Mouse (Mus musculus): ENCODE measurements around the gene Rtn2.
A peak's percentile ranks its signal among the peaks of the same experiment; 100 is the strongest.

The Rtn2 gene

GRCm38 (mm10) chr7:19318201-19318600 is 35.8 kb downstream of the Rtn2 start:
- DNase-seq (ENCODE audit: low spot score in 2 of 2), result no peak

DNA sequence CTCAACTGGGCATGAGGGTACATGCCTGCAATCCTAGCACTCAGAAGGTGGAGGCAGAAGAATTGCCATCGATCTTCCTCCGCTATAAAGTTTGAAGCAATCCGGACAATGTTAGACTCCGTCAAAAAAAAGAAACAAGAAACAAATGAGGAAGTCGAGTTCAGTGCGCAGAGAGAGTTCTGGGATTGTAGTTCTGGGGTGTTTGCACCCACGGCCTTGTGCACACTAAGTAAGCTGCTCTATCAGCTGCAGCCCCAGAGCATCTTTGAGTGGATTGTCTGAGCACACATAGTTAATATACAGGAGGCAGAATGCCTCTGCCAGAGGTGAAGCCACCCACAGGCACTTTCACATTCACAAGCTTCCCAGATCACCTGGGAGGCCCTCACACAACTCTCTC is 36.3 kb downstream of the Rtn2 start:
- DNase-seq (ENCODE audit: low spot score in 2 of 2), result no peak

GRCm38 (mm10) chr7:19319458-19319857 is 37.0 kb downstream of the Rtn2 start:
- peak in 1 of 2 experiments; percentile 61 for DNase-seq (ENCODE audit: low spot score in 2 of 2)

DNA sequence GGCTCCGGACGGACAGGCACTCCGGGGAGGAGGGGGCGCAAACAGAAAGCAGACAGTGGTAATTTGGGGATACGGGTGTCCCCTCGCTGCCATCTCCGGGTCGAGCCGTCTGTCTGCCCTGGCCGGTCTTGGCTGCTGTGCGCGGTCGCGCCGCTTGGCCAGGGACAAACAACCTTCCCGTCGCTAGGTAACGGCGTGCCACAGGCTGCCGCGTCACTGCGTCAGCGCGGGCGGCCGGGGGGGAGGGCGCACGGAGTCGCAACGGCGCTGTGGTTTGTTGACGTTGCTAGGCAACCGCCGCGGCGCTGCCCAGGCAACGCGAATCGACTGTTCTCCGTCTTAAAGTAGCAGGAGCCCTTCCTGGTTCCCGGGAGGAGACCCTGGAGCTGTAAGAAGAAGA is 37.5 kb downstream of the Rtn2 start:
- DNase-seq (ENCODE audit: low spot score in 2 of 2), result peak; percentile 83 to 91

- no peak for DNase-seq (ENCODE audit: low spot score in 2 of 2)
Measured at GRCm38 (mm10) chr7:19320637-19321036, 38.2 kb downstream of the Rtn2 start.

- DNase-seq (ENCODE audit: low spot score in 2 of 2), result peak in 1 of 2 experiments; percentile 58
Measured at GRCm38 (mm10) chr7:19321464-19321863, 39.0 kb downstream of the Rtn2 start.

DNA sequence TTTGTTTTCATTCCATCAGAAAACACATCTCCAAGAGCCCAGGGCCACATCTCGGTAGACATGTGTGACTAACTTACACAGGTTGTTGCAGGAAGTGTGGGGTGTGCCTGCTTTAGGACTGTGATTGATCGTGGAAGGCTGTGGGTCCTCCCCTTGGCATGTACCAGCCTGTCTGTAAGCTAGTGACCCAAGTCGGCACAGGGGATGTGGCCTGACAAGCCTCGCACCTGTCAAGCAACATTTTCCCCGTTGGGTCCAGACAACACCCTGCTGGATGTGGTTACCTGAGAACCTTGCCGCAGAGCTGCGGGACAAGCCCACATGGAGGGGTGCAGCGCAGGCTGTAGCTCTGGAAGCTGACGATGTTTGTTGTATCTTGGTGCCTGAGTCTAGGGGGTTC is 40.1 kb downstream of the Rtn2 start:
- peak in 1 of 2 experiments; percentile 53 for DNase-seq (ENCODE audit: low spot score in 2 of 2)

GRCm38 (mm10) chr7:19324221-19324620 is 41.8 kb downstream of the Rtn2 start:
- peak in 1 of 2 experiments; percentile 56 for DNase-seq (ENCODE audit: low spot score in 2 of 2)

GRCm38 (mm10) chr7:19325262-19326199 is 43.1 kb downstream of the Rtn2 start:
- DNase-seq (ENCODE audit: low spot score in 2 of 2), result peak in 1 of 2 experiments; percentile 54

DNA sequence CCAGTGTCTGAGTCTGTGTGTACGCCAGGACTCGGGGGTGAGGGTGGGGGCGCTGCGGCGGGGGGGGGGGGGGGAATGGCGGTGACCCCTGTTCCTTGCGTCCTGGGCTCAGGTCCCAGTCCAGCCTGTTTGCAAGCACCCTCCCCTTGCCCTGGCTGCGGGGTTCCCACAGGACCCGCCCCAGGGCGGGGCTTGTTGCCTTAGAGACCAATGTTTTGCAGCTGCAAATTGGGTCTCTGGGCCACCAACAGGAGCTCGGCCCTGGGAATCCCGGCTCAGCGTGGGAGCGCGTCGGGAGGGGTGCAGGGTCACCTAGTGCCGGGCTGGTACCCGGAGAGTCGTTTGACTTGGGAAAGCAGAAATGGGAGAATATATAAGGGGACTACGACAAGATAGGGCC is 43.9 kb downstream of the Rtn2 start:
- peak; percentile 57 to 76 for DNase-seq (ENCODE audit: low spot score in 2 of 2)

- DNase-seq (ENCODE audit: low spot score in 2 of 2), result peak; percentile 51 to 71
Measured at GRCm38 (mm10) chr7:19327128-19327527, 44.7 kb downstream of the Rtn2 start.

DNA sequence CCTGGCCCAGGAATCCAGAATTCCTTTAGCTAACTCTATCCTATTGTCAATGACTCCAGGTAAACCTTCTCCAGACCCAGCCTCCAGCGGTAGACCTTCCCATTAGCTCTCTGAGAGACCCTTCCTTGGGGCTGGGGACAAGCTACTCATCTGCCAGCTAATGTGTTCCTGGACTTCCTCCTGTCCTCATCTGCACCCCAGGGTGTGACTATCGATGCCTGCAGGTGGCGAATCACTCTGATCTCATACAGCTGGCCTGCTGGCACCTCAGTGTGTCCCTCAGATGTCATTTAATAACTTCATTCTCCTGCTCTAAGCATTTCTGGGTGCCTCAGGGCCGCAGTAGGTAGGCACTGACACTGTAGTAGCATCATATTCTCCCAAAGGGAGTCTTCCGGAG is 45.4 kb downstream of the Rtn2 start:
- DNase-seq (ENCODE audit: low spot score in 2 of 2), result peak in 1 of 2 experiments; percentile 55

DNA sequence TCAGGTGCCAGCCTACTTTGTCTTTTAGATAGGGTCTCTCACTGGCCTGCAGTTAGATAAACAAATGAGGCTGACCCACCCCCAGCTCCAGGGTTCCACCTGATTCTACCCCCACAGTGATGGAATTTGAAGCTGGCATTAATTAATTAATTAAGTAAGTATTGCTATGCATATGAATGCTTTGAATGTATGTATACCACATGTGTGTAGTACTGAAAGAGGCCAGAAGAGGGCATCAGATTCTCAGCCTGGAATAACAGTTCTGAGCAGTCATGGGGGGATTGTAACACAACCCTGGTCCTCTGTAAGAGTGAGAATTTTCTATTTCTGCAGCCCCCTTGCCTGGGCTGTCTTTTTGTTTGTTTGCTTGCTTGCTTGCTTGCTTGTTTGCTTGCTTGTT is 46.0 kb downstream of the Rtn2 start:
- peak in 1 of 2 experiments; percentile 59 for DNase-seq (ENCODE audit: low spot score in 2 of 2)

DNA sequence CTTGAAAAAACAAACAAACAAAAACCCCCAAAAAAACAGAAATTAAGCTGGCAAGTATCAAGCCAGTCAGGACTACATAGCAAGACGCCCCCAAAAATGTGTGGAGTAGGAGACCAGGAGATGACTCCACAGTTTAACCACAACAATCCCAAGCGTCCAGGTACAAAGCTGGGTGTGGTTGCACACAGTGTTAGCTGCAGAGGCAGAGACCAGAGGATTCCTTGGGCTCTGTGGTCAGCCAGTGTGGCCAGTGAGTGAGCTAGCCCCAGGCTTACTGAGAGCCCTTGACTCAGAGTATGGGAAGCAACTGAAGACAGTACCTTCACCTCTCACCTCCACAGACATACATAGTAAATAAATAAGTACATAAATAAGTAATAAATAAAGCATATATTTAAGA is 49.5 kb downstream of the Rtn2 start:
- no peak for DNase-seq (ENCODE audit: low spot score in 2 of 2)

DNA sequence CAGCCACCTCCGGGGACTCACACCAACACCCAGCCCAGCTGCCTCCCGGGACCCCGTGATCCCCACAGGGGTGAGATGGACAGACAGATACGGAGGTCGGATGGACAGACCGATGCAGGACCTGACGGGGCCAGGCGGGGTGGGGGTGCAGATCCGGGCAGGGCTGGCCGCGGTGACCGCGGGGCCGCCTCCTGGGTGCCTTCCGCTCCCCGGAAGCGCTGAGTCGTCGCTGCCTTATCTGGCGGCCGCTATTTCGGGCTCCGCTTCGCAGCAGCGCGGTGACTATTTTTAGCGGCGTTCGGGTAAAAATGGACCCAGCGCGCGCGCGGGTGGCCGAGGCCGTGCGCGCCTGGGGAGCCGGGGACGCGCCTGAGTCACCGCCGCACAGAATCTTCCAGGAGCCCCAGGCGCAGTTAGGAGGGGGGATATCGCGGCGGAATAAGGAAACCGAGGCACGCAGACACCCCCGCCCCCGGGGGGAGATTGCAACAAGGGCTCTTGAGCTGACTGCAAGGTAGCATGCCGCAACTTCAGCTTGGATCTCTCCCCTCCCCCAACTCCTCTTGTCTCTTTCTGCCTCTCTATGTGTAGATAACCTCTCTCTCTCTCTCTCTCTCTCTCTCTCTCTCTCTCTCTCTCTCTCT is 50.4 kb downstream of the Rtn2 start:
- DNase-seq (ENCODE audit: low spot score in 2 of 2), result peak; percentile 66 to 83

DNA sequence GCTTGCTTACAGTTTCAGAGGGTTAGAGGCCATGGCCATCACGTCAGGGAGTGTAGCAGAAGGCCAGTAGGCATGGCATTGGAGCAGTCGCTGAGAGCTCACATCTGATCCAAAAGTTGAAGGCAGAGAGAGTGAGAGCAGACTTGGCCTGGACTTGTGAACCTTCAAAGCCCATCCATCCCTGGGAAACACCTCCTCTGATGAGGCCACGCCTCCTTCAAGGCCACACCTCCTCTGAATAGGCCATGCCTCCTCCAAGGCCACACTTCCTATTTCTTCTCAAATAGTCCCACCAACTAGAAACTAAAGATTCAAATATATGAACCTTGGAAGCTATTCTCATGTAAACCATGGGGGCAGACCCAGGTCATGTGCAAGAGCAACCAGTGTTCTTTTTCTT is 53.2 kb downstream of the Rtn2 start:
- no peak for DNase-seq (ENCODE audit: low spot score in 2 of 2)

- no peak for DNase-seq (ENCODE audit: low spot score in 2 of 2)
Measured at GRCm38 (mm10) chr7:19337122-19337521, 54.7 kb downstream of the Rtn2 start.

GRCm38 (mm10) chr7:19338060-19338459 is 55.6 kb downstream of the Rtn2 start:
- no peak for DNase-seq (ENCODE audit: low spot score in 2 of 2)

- no peak for DNase-seq (ENCODE audit: low spot score in 2 of 2)
Measured at GRCm38 (mm10) chr7:19338596-19338995, 56.2 kb downstream of the Rtn2 start.

GRCm38 (mm10) chr7:19341250-19341649 is 58.8 kb downstream of the Rtn2 start:
- DNase-seq (ENCODE audit: low spot score in 2 of 2), result no peak

DNA sequence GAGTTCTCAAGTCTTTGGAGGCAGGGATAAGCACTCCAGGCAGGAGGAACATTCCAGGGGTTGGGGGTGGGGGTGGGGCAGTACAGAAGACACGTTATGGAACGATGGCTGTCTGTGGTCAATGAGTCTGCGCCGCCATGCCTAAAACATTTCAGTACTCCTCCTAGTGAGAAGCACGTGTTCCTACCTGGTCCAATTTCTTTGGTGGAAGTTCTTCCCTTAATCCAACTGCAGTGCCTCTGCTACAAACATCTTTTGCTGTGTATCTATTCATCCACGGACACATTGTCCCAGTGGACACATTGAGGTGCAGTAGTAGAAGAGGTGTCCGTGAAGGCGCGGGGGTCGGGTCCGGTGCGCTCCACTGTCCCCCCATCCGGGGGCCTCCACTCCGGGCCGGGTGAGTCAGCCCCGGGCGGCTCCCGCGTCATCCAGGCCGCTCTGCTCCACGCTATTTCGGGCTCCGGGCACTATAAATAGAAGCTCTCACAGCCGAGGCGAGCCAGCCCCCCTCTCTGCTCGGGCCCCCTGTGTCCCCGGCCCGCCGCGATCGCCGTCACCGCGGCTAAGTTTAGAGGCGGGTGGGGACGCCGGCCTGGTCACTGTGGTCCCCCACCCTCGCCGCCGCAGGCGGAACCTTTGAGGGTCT is 59.5 kb downstream of the Rtn2 start:
- DNase-seq (ENCODE audit: low spot score in 2 of 2), result no peak

DNA sequence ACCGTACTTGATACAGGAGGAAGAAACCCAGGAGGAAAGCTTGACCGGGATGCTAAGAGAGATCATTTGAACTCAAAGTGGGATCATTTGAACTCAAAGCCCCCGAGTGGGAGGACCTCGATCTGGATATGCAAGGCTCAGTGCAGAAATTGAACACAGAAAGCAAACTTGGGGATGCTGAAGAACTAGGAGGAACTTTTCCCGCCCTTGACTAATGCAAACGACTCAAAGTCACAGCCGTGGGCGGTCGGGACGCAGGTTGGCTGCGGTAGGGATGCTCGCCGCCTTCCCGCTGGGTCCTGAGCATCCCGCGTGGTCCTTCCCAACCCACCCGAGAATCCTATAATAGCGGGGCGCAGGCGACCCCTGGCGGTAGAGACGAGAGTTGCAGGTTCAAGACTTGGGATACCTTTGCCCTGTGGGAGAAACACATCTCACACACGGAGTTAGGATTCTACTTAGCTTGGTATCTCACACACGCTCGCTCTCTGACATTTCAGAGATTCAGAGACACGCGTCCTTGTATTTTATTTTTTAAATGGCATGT is 60.1 kb downstream of the Rtn2 start:
- peak; percentile 73 to 92 for DNase-seq (ENCODE audit: low spot score in 2 of 2)

Measured in spleen, postnatal 4 days (tissue).